8 mouse cellular contexts compared by ENCODE assay signal in genomic region chr15:77359486-77359885, GRCm38 (mm10). TPM values are rescaled to one million over a fixed set of nuclear protein-coding genes. Genes with fewer than 3 reads are reported as not detected.
A peak's percentile ranks its signal among the peaks of the same experiment; 100 is the strongest.
DNase-seq lines count a peak whose midpoint lies in the region; ATAC-seq lines count a peak whose summit lies in the region.

No protein-coding gene starts in this region.

- H3K36me3 ChIP-seq in neural tube, embryonic 14.5 days (ENCODE audit: control insufficient read depth, insufficient read depth, low read length) = no peaks in the 10 kb centered on the region

- WGBS in neural tube, embryonic 14.5 days = 69% methylated on average over 9 of the region's 9 CpGs

- peaks cover 16% of the 10 kb centered on the region for H3K4me1 ChIP-seq in neural tube, embryonic 14.5 days (ENCODE audit: control insufficient read depth, insufficient read depth, low read length)

- peak; percentile 23 to 47 for DNase-seq in urinary bladder, postnatal 36 days (ENCODE audit: low spot score in 2 of 2)
- DNase-seq in urinary bladder, postnatal 25 days (ENCODE audit: low spot score) = no peak
- peak; percentile 79 to 81 for DNase-seq in heart, adult 9 months (ENCODE audit: low spot score in 2 of 2)
- peak; percentile 74 for DNase-seq in kidney, postnatal 14 days
- no peak for DNase-seq in thymus, adult 18-20 months

- peak overlapping the region; percentile 56; the same call in 1 of the 2 replicates for H3K9ac ChIP-seq in neural tube, embryonic 14.5 days (replicated peaks; ENCODE audit: low read depth, low read length)

- H3K4me2 ChIP-seq in neural tube, embryonic 14.5 days (ENCODE audit: low read depth, low read length) = peak overlapping the region; percentile 52; the same call in 1 of the 2 replicates

- no peak for ATAC-seq in neural tube, embryonic 14.5 days (ENCODE audit: low read depth)
- no peak for ATAC-seq in erythroblast, adult 5-6 weeks (replicated peaks; ENCODE audit: low FRiP score, poor library complexity, severe bottlenecking)
- ATAC-seq in megakaryocyte progenitor cell, adult 5-6 weeks (replicated peaks; ENCODE audit: poor library complexity) = no peak

- H3K27me3 ChIP-seq in neural tube, embryonic 14.5 days (ENCODE audit: control insufficient read depth, insufficient read depth, low read length) = no peaks in the 10 kb centered on the region

- H3K27ac ChIP-seq in neural tube, embryonic 14.5 days (ENCODE audit: low read depth, low read length) = no peak overlapping the region; the same call in 1 of the 2 replicates

- H3K4me3 ChIP-seq in neural tube, embryonic 14.5 days (ENCODE audit: low read depth, low read length) = no peak overlapping the region

- no peaks in the 10 kb centered on the region for H3K9me3 ChIP-seq in neural tube, embryonic 14.5 days (ENCODE audit: control insufficient read depth, low read length)

RNA-seq across cellular contexts. Expression of gene Apol7a, which starts 39.4 kb away (rescaled TPM):
- not detected in 2 replicates for polyA plus RNA-seq in neural tube, embryonic 14.5 days (2014; fragmentation: Nextera tagmentation; extraction: Ambion mirVana)
- total RNA-seq in erythroblast, adult 5-6 weeks (2015; ENCODE audit: low replicate concordance) = not detected in 2 replicates
- not detected in 2 replicates for total RNA-seq in erythroblast, adult 5-6 weeks (2017; ENCODE audit: low replicate concordance)
- total RNA-seq in megakaryocyte progenitor cell, adult 5-6 weeks (2015) = not detected in 2 replicates
- total RNA-seq in megakaryocyte progenitor cell, adult 5-6 weeks (2017) = not detected in 2 replicates

RNA-seq across cellular contexts. Expression of gene Apol9a, which starts 51.4 kb away (rescaled TPM):
- 0.24 and 0.35 TPM in 2 replicates for polyA plus RNA-seq in neural tube, embryonic 14.5 days (2014; fragmentation: Nextera tagmentation; extraction: Ambion mirVana)
- not detected in 2 replicates for total RNA-seq in erythroblast, adult 5-6 weeks (2015; ENCODE audit: low replicate concordance)
- 0.34 TPM in 1 of 2 replicates, not detected in the other for total RNA-seq in erythroblast, adult 5-6 weeks (2017; ENCODE audit: low replicate concordance)
- total RNA-seq in megakaryocyte progenitor cell, adult 5-6 weeks (2015) = not detected in 2 replicates
- total RNA-seq in megakaryocyte progenitor cell, adult 5-6 weeks (2017) = not detected in 2 replicates

RNA-seq across cellular contexts. Expression of gene Rbfox2, which starts 52.7 kb away (rescaled TPM):
- polyA plus RNA-seq in neural tube, embryonic 14.5 days (2014; fragmentation: Nextera tagmentation; extraction: Ambion mirVana) = 159 and 208 TPM in 2 replicates
- total RNA-seq in erythroblast, adult 5-6 weeks (2015; ENCODE audit: low replicate concordance) = not detected in 2 replicates
- total RNA-seq in erythroblast, adult 5-6 weeks (2017; ENCODE audit: low replicate concordance) = not detected in 2 replicates
- total RNA-seq in megakaryocyte progenitor cell, adult 5-6 weeks (2015) = 0.22 and 0.32 TPM in 2 replicates
- total RNA-seq in megakaryocyte progenitor cell, adult 5-6 weeks (2017) = 0.54 and 0.87 TPM in 2 replicates

Comparison
In these comparisons a context has a peak if more than half of its experiments do, and no peak if none do; other contexts are left out.
1. DNase-seq: peak in urinary bladder, postnatal 36 days (2 of 2), heart, adult 9 months (2 of 2) and kidney, postnatal 14 days (single experiment); none in urinary bladder, postnatal 25 days (single experiment) and thymus, adult 18-20 months (0 of 2).